Mouse (Mus musculus): ENCODE data around the gene Inpp5b. TPM values are rescaled to one million over a fixed set of nuclear protein-coding genes. Genes with fewer than 3 reads are reported as not detected.
"Not testable (repeated sequence)": the region's sequence is repeated elsewhere in the genome, so short reads cannot be mapped to it uniquely, and the experiment has no call there.

Gene Inpp5b
- polyA plus RNA-seq, 1 experiment from 2014 or later, result 20.8 TPM

- H3K4me1 ChIP-seq (ENCODE audit: control insufficient read depth, insufficient read depth, low read length), result peaks cover 21% of the 10 kb centered on the region
- no peaks in the 10 kb centered on the region for H3K36me3 ChIP-seq (ENCODE audit: control insufficient read depth, insufficient read depth, low read length)
- peak overlapping the region; percentile 99 for H3K4me2 ChIP-seq (ENCODE audit: low read length)
- DNase-seq (ENCODE audit: low spot score), result peak; percentile 37
- H3K4me3 ChIP-seq (ENCODE audit: low read depth, low read length), result peak overlapping the region; percentile 57
- H3K9me3 ChIP-seq (replicated peaks; ENCODE audit: control insufficient read depth, low read length), result no peaks in the 10 kb centered on the region
- H3K27ac ChIP-seq (ENCODE audit: low read depth, low read length), result no peak overlapping the region; the same call in 1 of the 2 replicates
- 5% methylated on average over 22 of the region's 22 CpGs for WGBS
- peak overlapping the region; percentile 70 for H3K9ac ChIP-seq (ENCODE audit: low read length)
- ATAC-seq, result peak; percentile 19; the same call in 1 of the 2 replicates
- 0 out of 2 replicates have a peak, but pooled peaks cover 4% of the 10 kb centered on the region for H3K27me3 ChIP-seq (replicated peaks; ENCODE audit: control insufficient read depth, insufficient read depth, low read length)
Observed at GRCm38 (mm10) chr4:124701052-124701845, 40.4 kb upstream of the Inpp5b start.

DNA sequence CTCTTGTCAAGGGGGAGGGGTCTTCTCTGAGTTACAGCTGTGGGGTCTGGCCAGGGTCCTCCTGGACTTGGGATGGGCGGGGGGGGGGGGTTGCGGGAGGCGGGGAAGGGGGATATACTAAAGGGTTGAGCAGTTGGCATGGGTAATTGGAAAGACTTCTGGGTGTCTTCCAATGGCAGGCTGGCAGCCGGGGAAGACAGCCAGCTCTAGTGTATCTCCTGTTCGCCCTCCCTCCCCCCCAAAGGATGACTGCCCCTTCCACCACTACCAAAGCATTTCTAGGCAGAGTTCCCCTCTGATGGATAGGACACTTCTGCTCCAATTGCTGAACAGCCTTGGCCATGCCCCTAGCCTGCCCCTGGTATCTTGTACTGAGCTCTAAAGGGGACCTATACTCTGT lies 39.7 kb upstream of the Inpp5b start:
- DNase-seq (ENCODE audit: low spot score) (peak; percentile 67), ATAC-seq (peak; percentile 10; the same call in 1 of the 2 replicates)
- H3K9me3 ChIP-seq (replicated peaks; ENCODE audit: control insufficient read depth, low read length), result no peaks in the 10 kb centered on the region
- WGBS, result 22% methylated on average over 4 of the region's 5 CpGs
- H3K4me2 ChIP-seq (ENCODE audit: low read length), result peak overlapping the region; percentile 99
- no peaks in the 10 kb centered on the region for H3K36me3 ChIP-seq (ENCODE audit: control insufficient read depth, insufficient read depth, low read length)
- H3K27ac ChIP-seq (ENCODE audit: low read depth, low read length), result peak overlapping the region; percentile 15; the same call in 1 of the 2 replicates
- H3K27me3 ChIP-seq (replicated peaks; ENCODE audit: control insufficient read depth, insufficient read depth, low read length), result 0 out of 2 replicates have a peak, but pooled peaks cover 4% of the 10 kb centered on the region
- 0 out of 2 replicates have a peak overlapping the region, but pooled peaks have one; percentile 57 for H3K4me3 ChIP-seq (ENCODE audit: low read depth, low read length)
- H3K9ac ChIP-seq (ENCODE audit: low read length), result no peak overlapping the region
- H3K4me1 ChIP-seq (ENCODE audit: control insufficient read depth, insufficient read depth, low read length), result peaks cover 21% of the 10 kb centered on the region

- ATAC-seq, result no peak
- Histone ChIP-seq H3K4me1 (ENCODE audit: control insufficient read depth, insufficient read depth, low read length) (peaks cover 21% of the 10 kb centered on the region), H3K9ac (ENCODE audit: low read length) (no peak overlapping the region), H3K4me2 (ENCODE audit: low read length) (no peak overlapping the region), H3K36me3 (ENCODE audit: control insufficient read depth, insufficient read depth, low read length) (no peaks in the 10 kb centered on the region), H3K9me3 (replicated peaks; ENCODE audit: control insufficient read depth, low read length) (no peaks in the 10 kb centered on the region), H3K27ac (ENCODE audit: low read depth, low read length) (no peak overlapping the region; the same call in 1 of the 2 replicates), H3K27me3 (replicated peaks; ENCODE audit: control insufficient read depth, insufficient read depth, low read length) (0 out of 2 replicates have a peak, but pooled peaks cover 4% of the 10 kb centered on the region), H3K4me3 (ENCODE audit: low read depth, low read length) (no peak overlapping the region)
- DNase-seq (ENCODE audit: low spot score), result no peak
- 11% methylated on average over 2 of the region's 2 CpGs for WGBS
Observed at GRCm38 (mm10) chr4:124703406-124703805, 38.2 kb upstream of the Inpp5b start.

DNA sequence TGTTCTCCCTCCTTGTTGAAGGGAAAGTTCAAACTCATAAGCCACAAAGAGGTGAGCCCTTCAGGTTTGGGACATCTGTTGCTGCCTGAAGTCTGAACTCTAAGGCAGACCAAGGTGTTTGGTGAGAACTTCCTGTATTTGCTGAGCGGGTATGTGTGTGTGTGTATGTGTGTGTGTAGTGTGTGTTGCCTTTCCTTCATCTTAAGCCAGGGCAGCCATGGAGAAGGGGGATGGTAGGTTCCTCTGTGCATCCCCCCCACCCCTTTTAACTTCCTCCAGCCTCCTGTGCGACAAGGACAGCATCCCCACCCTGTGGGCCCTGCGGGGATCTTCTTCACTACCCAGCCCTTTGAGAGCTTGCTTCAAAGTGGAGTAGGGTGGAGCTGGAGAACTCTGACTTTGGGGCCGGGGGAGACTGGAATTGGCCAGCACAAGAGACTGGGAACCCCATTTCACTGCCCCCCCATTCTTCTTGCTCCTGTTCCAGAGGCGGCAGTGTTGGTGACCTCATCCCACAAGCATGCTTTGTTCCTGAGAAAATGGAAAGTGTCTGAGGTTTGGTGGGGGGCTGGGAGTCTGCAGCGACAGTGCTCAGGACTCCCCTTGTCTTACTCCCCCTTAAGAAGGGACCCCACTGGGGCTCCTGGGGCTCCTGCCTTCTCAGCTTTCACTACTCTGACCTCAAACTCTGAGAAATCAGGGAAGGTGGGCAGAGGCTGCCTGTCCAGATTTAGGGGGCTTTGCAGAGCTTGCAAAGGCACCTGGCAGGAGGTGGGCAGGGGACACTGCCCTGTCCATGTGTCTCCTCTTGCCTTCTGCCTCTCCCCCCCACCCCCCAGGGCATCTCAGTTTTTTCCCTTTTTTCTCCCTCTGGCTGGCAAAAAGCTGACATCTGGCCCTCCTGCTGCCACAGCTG lies 37.5 kb upstream of the Inpp5b start:
- peak overlapping the region; percentile 44 for H3K9ac ChIP-seq (ENCODE audit: low read length)

DNA sequence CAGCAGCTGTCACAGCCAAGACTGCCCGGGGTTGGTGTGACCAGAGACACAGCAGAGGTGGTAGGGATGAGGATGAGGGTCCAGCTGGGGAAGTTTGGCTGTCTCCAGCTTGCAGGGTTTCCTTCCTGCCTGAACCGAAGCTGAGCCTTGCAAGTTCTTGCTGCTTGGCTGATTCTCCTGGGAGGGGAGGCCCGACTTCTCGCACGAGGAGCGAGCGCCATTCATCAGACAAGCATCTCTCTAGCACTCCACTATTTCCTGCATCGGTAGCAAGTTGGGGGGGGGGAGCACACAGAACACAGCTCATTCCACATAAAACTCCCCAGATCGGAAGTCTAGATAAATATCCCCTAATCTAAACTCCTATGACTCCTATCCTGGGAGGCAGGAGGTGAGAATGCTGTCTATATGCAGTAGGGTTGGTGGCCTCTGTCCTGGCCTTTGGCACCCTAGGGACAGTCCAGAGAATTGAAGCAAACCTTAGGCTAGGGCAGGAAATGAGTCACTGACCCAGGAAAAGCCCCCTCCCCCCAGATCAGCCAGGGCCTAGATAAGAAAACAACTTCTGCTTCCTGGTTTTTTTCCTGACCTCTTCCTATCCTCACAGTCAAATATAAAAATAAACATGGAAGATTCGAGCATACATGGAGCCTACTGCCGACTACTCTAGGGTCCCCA lies 36.7 kb upstream of the Inpp5b start:
- Histone ChIP-seq H3K4me3 (ENCODE audit: low read depth, low read length) (no peak overlapping the region), H3K4me1 (ENCODE audit: control insufficient read depth, insufficient read depth, low read length) (peaks cover 30% of the 10 kb centered on the region), H3K27ac (ENCODE audit: low read depth, low read length) (peak overlapping the region; percentile 74; the same call in 1 of the 2 replicates), H3K4me2 (ENCODE audit: low read length) (peak overlapping the region; percentile 14; the same call in 1 of the 2 replicates), H3K36me3 (ENCODE audit: control insufficient read depth, insufficient read depth, low read length) (no peaks in the 10 kb centered on the region), H3K27me3 (replicated peaks; ENCODE audit: control insufficient read depth, insufficient read depth, low read length) (peaks cover 11% of the 10 kb centered on the region; the same call in 1 of the 2 replicates), H3K9ac (ENCODE audit: low read length) (peak overlapping the region; percentile 44; the same call in 1 of the 2 replicates), H3K9me3 (replicated peaks; ENCODE audit: control insufficient read depth, low read length) (no peaks in the 10 kb centered on the region)
- peak; percentile 13 for DNase-seq (ENCODE audit: low spot score)
- 26% methylated on average over 11 of the region's 11 CpGs for WGBS
- ATAC-seq, result no peak

More for the DNA sequence above, 37.5 kb upstream of the Inpp5b start:
- no peak for ATAC-seq
- WGBS, result 0% methylated on average over 6 of the region's 6 CpGs
- no peak overlapping the region for H3K4me3 ChIP-seq (ENCODE audit: low read depth, low read length)
- DNase-seq (ENCODE audit: low spot score), result peak; percentile 41
- H3K4me1 ChIP-seq (ENCODE audit: control insufficient read depth, insufficient read depth, low read length), result peaks cover 28% of the 10 kb centered on the region
- H3K27me3 ChIP-seq (replicated peaks; ENCODE audit: control insufficient read depth, insufficient read depth, low read length), result 0 out of 2 replicates have a peak, but pooled peaks cover 7% of the 10 kb centered on the region
- peak overlapping the region; percentile 14; the same call in 1 of the 2 replicates for H3K4me2 ChIP-seq (ENCODE audit: low read length)
- no peaks in the 10 kb centered on the region for H3K36me3 ChIP-seq (ENCODE audit: control insufficient read depth, insufficient read depth, low read length)
- H3K27ac ChIP-seq (ENCODE audit: low read depth, low read length), result peak overlapping the region; percentile 74; the same call in 1 of the 2 replicates
- no peaks in the 10 kb centered on the region for H3K9me3 ChIP-seq (replicated peaks; ENCODE audit: control insufficient read depth, low read length)

DNA sequence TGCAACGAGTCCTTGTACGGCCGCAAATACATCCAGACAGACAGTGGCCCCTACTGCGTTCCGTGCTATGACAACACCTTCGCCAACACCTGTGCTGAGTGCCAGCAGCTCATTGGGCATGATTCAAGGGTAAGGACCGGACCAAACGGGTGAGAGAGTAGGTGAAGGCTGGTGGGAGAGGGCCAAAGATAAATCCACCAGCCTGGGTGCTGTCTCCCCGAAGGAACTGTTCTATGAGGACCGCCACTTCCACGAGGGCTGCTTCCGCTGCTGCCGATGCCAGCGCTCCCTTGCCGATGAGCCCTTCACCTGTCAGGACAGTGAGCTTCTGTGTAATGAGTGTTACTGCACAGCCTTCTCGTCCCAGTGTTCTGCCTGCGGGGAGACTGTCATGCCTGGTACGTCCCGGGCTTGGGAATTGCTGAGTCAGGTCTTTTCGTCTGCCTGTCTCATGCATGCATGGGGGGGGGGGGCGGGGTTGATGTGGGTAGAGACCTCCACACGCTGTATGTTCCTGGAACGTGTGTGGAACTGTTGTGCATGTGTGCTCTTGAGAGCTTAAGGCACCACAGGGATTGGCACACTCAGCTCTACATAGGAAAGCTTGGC lies 35.9 kb upstream of the Inpp5b start:
- Histone ChIP-seq H3K4me3 (ENCODE audit: low read depth, low read length) (no peak overlapping the region), H3K27ac (ENCODE audit: low read depth, low read length) (no peak overlapping the region), H3K27me3 (replicated peaks; ENCODE audit: control insufficient read depth, insufficient read depth, low read length) (peaks cover 16% of the 10 kb centered on the region; the same call in 1 of the 2 replicates), H3K4me2 (ENCODE audit: low read length) (no peak overlapping the region), H3K9me3 (replicated peaks; ENCODE audit: control insufficient read depth, low read length) (no peaks in the 10 kb centered on the region), H3K9ac (ENCODE audit: low read length) (no peak overlapping the region), H3K4me1 (ENCODE audit: control insufficient read depth, insufficient read depth, low read length) (peaks cover 32% of the 10 kb centered on the region), H3K36me3 (ENCODE audit: control insufficient read depth, insufficient read depth, low read length) (no peaks in the 10 kb centered on the region)
- ATAC-seq, result no peak
- WGBS, result 87% methylated on average over 23 of the region's 23 CpGs
- DNase-seq (ENCODE audit: low spot score), result no peak

GRCm38 (mm10) chr4:124707381-124708199 lies 34.1 kb upstream of the Inpp5b start:
- H3K9me3 ChIP-seq (replicated peaks; ENCODE audit: control insufficient read depth, low read length); H3K4me2 ChIP-seq (ENCODE audit: low read length); ATAC-seq; H3K4me3 ChIP-seq (ENCODE audit: low read depth, low read length); H3K36me3 ChIP-seq (ENCODE audit: control insufficient read depth, insufficient read depth, low read length); H3K9ac ChIP-seq (ENCODE audit: low read length); H3K27ac ChIP-seq (ENCODE audit: low read depth, low read length); DNase-seq (ENCODE audit: low spot score): not testable (repeated sequence)
- WGBS, result 87% methylated on average over 25 of the region's 25 CpGs
- H3K27me3 ChIP-seq (replicated peaks; ENCODE audit: control insufficient read depth, insufficient read depth, low read length), result peaks cover 15% of the 10 kb centered on the region; the same call in 1 of the 2 replicates
- H3K4me1 ChIP-seq (ENCODE audit: control insufficient read depth, insufficient read depth, low read length), result peaks cover 22% of the 10 kb centered on the region

Measured in forebrain, embryonic 14.5 days (tissue).